Mouse (Mus musculus): ENCODE measurements around the gene Msmo1. TPM values are rescaled to one million over a fixed set of nuclear protein-coding genes. Genes with fewer than 3 reads are reported as not detected.

Msmo1 gene
- polyA plus RNA-seq, 1 experiment from 2014 or later = 202 TPM

Other genes starting within 250 kb of the Msmo1 start
- gene Cpe, start 40.7 kb downstream of the Msmo1 start, polyA plus RNA-seq (2016; fragmentation: Nextera tagmentation; extraction: Ambion mirVana) = 91.0 and 160 TPM in 2 replicates
- 11.5 and 13.0 TPM in 2 replicates for gene Klhl2, start 116.2 kb upstream of the Msmo1 start, polyA plus RNA-seq (2016; fragmentation: Nextera tagmentation; extraction: Ambion mirVana)
- gene Tmem192, start 213.4 kb upstream of the Msmo1 start, polyA plus RNA-seq (2016; fragmentation: Nextera tagmentation; extraction: Ambion mirVana) = 20.8 and 22.1 TPM in 2 replicates